Mouse (Mus musculus) neural tube, embryonic 11.5 days (tissue): ENCODE measurements around the gene Nmd3. TPM values are rescaled to one million over a fixed set of nuclear protein-coding genes. Genes with fewer than 3 reads are reported as not detected.

ENCODE experiments used
- ATAC-seq: fragments of 200-750 bp; cut with Nextera tagmentation; 2 replicates; pipeline ENCODE4 v1.8.0; 2017; ENCODE audit warnings: moderate number of reproducible peaks, mild to moderate bottlenecking, moderate TSS enrichment, moderate library complexity; ENCODE audit not compliant: insufficient read depth, low FRiP score, low TSS enrichment
- DNase-seq: peaks from one replicate; pipeline ENCODE4 v3.0.0-alpha.2; 2015; ENCODE audit warnings: low spot score
- H3K27ac ChIP-seq: fragments of 300-500 bp; sonication (generic); 2 replicates; pipeline ENCODE4 v1.5.1; 2014; ENCODE audit warnings: low read depth, mild to moderate bottlenecking, low read length
- H3K27me3 ChIP-seq: fragments of 300-500 bp; sonication (generic); 2 replicates; pipeline ENCODE4 v1.6.1; 2014; ENCODE audit warnings: mild to moderate bottlenecking, low read length, mixed read lengths; ENCODE audit not compliant: control insufficient read depth, insufficient read depth
- H3K36me3 ChIP-seq: fragments of 300-500 bp; sonication (generic); 2 replicates; pipeline ENCODE4 v1.6.1; 2014; ENCODE audit warnings: mild to moderate bottlenecking, low read length, moderate library complexity, mixed read lengths; ENCODE audit not compliant: control insufficient read depth, insufficient read depth
- H3K4me1 ChIP-seq: fragments of 300-500 bp; sonication (generic); 2 replicates; pipeline ENCODE4 v1.6.1; 2014; ENCODE audit warnings: low read length, mixed read lengths; ENCODE audit not compliant: control insufficient read depth, insufficient read depth
- H3K4me2 ChIP-seq: fragments of 300-500 bp; sonication (generic); 2 replicates; pipeline ENCODE4 v1.6.1; 2014; ENCODE audit warnings: low read depth, mild to moderate bottlenecking, moderate library complexity
- H3K4me3 ChIP-seq: fragments of 300-500 bp; sonication (generic); 2 replicates; pipeline ENCODE4 v1.5.1; 2014; ENCODE audit warnings: low read depth, low read length
- H3K9ac ChIP-seq: fragments of 300-500 bp; sonication (generic); 2 replicates; pipeline ENCODE4 v1.6.1; 2014; ENCODE audit warnings: mild to moderate bottlenecking, low read length
- H3K9me3 ChIP-seq: fragments of 300-500 bp; sonication (generic); 2 replicates; pipeline ENCODE4 v1.6.1; 2016; ENCODE audit warnings: low read length; ENCODE audit not compliant: control insufficient read depth
- WGBS: fragments of 180-500 bp; shearing (Covaris S2); extraction: QIAGEN DNeasy Blood & Tissue Kit; methylation state at CpG from one replicate; pipeline ENCODE4 v1.1.7; 2014; 5-methylcytosine and 5-hydroxymethylcytosine counted together
- polyA plus RNA-seq: library from polyadenylated mRNA; unstranded; fragments of >200 nt; fragmentation: Nextera tagmentation; extraction: Ambion mirVana; gene quantifications from 2 replicates; pipeline ENCODE4 v1.2.1, GENCODE M21; 2014

Nmd3 gene
- polyA plus RNA-seq, 1 experiment from 2014 or later: 144 TPM

DNA sequence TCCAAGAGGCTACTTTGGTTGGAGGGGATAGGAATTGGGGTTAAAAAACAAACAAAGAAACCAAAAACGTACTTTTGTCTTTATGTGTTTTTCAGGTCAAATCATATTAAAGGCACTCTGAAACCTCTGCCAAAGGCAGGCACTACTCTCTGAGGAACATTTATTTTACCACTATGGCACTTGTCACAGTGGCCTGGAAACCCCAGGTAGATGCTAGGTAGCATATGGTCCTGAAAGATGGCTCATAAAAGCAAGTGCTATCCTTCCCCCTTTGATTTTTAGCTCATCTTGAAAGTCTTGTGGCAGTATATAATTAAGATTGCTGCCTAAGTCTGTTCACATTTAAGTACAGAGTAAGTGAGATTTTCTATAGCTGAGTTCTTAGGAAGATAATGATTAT is 35.7 kb downstream of the Nmd3 start:
- Histone ChIP-seq H3K9ac (no peak overlapping the region), H3K9me3 (no peaks in the 10 kb centered on the region), H3K4me1 (no peaks in the 10 kb centered on the region), H3K27me3 (no peaks in the 10 kb centered on the region), H3K4me2 (no peak overlapping the region), H3K4me3 (no peak overlapping the region), H3K36me3 (peaks cover 3% of the 10 kb centered on the region), H3K27ac (no peak overlapping the region)
- 91% methylated on average over 1 of the region's 1 CpGs for WGBS
- ATAC-seq: no peak
- no peak for DNase-seq

- Histone ChIP-seq H3K9me3 (no peaks in the 10 kb centered on the region), H3K36me3 (peaks cover 3% of the 10 kb centered on the region), H3K4me1 (no peaks in the 10 kb centered on the region), H3K4me3 (no peak overlapping the region), H3K9ac (no peak overlapping the region), H3K27me3 (no peaks in the 10 kb centered on the region), H3K27ac (no peak overlapping the region), H3K4me2 (no peak overlapping the region)
- ATAC-seq (no peak), DNase-seq (no peak)
- 93% methylated on average over 6 of the region's 6 CpGs for WGBS
Measured at GRCm38 (mm10) chr3:69760081-69760480, 38.3 kb downstream of the Nmd3 start.

DNA sequence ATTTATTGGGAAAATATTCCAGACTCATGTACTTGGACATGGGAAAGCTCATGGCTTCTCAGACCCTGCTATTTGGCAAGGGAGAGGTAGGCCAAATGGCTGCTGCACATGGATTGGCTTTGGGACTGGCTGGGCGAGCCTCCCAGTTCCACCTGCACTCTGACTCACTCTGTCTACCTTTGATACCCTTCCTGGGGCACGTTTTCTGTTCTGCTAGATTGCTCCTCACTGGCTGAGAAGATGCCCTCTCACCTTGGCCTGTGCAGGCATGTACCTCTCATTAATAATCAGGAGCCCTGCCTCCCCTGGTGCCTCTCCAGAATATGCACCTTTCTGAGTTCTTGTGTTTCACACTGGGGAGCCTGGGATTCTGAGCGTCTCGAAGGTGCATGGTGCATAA is 39.4 kb downstream of the Nmd3 start:
- Histone ChIP-seq H3K9ac (no peak overlapping the region), H3K4me2 (no peak overlapping the region), H3K36me3 (peaks cover 3% of the 10 kb centered on the region), H3K27me3 (no peaks in the 10 kb centered on the region), H3K4me1 (no peaks in the 10 kb centered on the region), H3K4me3 (no peak overlapping the region), H3K27ac (no peak overlapping the region), H3K9me3 (no peaks in the 10 kb centered on the region)
- DNase-seq: no peak
- 81% methylated on average over 4 of the region's 4 CpGs for WGBS
- no peak for ATAC-seq

GRCm38 (mm10) chr3:69762838-69763368 is 41.1 kb downstream of the Nmd3 start:
- H3K4me3 ChIP-seq: no peak overlapping the region
- ATAC-seq (no peak), DNase-seq (no peak)
- 84% methylated on average over 6 of the region's 6 CpGs for WGBS
- no peaks in the 10 kb centered on the region for H3K27me3 ChIP-seq
- no peak overlapping the region for H3K4me2 ChIP-seq
- H3K36me3 ChIP-seq: no peaks in the 10 kb centered on the region; the same call in none of the 2 replicates
- no peaks in the 10 kb centered on the region for H3K4me1 ChIP-seq
- no peaks in the 10 kb centered on the region for H3K9me3 ChIP-seq
- no peak overlapping the region for H3K27ac ChIP-seq
- H3K9ac ChIP-seq: no peak overlapping the region

GRCm38 (mm10) chr3:69763630-69764565 is 42.1 kb downstream of the Nmd3 start:
- H3K4me1 ChIP-seq: no peaks in the 10 kb centered on the region
- no peaks in the 10 kb centered on the region for H3K27me3 ChIP-seq
- H3K4me2 ChIP-seq: no peak overlapping the region
- H3K9ac ChIP-seq: no peak overlapping the region
- ATAC-seq (no peak), DNase-seq (no peak)
- no peaks in the 10 kb centered on the region for H3K9me3 ChIP-seq
- H3K36me3 ChIP-seq: no peaks in the 10 kb centered on the region; the same call in 1 of the 2 replicates
- no peak overlapping the region for H3K4me3 ChIP-seq
- no peak overlapping the region for H3K27ac ChIP-seq
- WGBS: 91% methylated on average over 21 of the region's 21 CpGs

- no peaks in the 10 kb centered on the region for H3K4me1 ChIP-seq
- H3K9me3 ChIP-seq: no peaks in the 10 kb centered on the region
- no peak overlapping the region for H3K9ac ChIP-seq
- H3K4me2 ChIP-seq: no peak overlapping the region
- no peaks in the 10 kb centered on the region for H3K36me3 ChIP-seq
- H3K4me3 ChIP-seq: no peak overlapping the region
- ATAC-seq (no peak), DNase-seq (no peak)
- no peak overlapping the region for H3K27ac ChIP-seq
- 94% methylated on average over 11 of the region's 11 CpGs for WGBS
- H3K27me3 ChIP-seq: no peaks in the 10 kb centered on the region
Measured at GRCm38 (mm10) chr3:69765206-69765605, 43.4 kb downstream of the Nmd3 start.

GRCm38 (mm10) chr3:69769150-69769549 is 47.4 kb downstream of the Nmd3 start:
- Histone ChIP-seq H3K4me2 (no peak overlapping the region), H3K27ac (no peak overlapping the region), H3K36me3 (no peaks in the 10 kb centered on the region), H3K9me3 (no peaks in the 10 kb centered on the region), H3K4me3 (no peak overlapping the region), H3K9ac (no peak overlapping the region), H3K4me1 (no peaks in the 10 kb centered on the region), H3K27me3 (no peaks in the 10 kb centered on the region)
- no peak for DNase-seq
- no peak for ATAC-seq
- 95% methylated on average over 4 of the region's 4 CpGs for WGBS

- no peaks in the 10 kb centered on the region for H3K9me3 ChIP-seq
- H3K27me3 ChIP-seq: no peaks in the 10 kb centered on the region
- no peak for DNase-seq
- no peaks in the 10 kb centered on the region for H3K4me1 ChIP-seq
- 84% methylated on average over 4 of the region's 4 CpGs for WGBS
- H3K4me3 ChIP-seq: no peak overlapping the region
- no peak overlapping the region for H3K4me2 ChIP-seq
- no peak overlapping the region for H3K9ac ChIP-seq
- no peaks in the 10 kb centered on the region for H3K36me3 ChIP-seq
- no peak overlapping the region for H3K27ac ChIP-seq
- no peak for ATAC-seq
Measured at GRCm38 (mm10) chr3:69773356-69773755, 51.6 kb downstream of the Nmd3 start.
